Mouse (Mus musculus) B cell, adult (primary cell): ENCODE measurements around the gene Ooep. TPM values are rescaled to one million over a fixed set of nuclear protein-coding genes. Genes with fewer than 3 reads are reported as not detected.

Source experiments
- total RNA-seq: library from RNA; stranded (reverse); gene quantifications from 4 replicates; pipeline ENCODE4 v1.2.4, GENCODE M21; 2023; ENCODE audit not compliant: inconsistent age

Ooep gene
- total RNA-seq = not detected in 4 replicates

DNA sequence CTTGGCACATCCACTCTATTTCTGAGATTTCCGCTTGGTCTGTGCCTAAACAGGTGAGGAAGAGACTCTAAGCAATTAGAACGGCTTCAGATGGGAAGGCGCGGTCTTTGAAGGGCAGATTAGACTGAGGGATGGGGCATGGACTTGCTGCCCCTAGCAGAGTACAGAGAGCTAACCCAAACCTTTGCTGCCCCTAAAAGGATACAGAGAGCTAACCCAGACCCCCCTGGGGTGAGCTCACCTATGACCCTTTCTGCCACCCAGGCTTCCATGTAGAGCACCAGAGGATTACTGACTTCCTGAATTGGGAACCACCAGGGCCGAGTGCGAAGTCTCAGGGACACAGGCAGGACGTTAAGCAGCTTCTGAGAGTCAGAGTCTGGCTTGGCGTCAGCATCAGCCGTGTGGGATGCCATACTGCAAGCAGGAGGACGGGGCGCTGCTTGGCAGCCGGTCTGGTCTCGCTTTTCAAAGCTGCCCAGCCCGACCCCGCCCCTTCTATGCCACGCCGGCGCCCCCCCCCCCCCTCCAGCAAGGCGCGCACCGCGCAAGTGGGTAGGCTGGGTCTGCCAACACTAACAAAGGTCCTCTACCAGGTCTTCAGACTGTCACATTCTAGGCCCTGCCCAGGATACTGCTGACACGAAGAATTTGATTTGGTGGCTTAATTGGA lies at the start of gene Ooep:
Ooep (minus strand) TSS at position 613 of the 673 bp plus-strand sequence.

DNA sequence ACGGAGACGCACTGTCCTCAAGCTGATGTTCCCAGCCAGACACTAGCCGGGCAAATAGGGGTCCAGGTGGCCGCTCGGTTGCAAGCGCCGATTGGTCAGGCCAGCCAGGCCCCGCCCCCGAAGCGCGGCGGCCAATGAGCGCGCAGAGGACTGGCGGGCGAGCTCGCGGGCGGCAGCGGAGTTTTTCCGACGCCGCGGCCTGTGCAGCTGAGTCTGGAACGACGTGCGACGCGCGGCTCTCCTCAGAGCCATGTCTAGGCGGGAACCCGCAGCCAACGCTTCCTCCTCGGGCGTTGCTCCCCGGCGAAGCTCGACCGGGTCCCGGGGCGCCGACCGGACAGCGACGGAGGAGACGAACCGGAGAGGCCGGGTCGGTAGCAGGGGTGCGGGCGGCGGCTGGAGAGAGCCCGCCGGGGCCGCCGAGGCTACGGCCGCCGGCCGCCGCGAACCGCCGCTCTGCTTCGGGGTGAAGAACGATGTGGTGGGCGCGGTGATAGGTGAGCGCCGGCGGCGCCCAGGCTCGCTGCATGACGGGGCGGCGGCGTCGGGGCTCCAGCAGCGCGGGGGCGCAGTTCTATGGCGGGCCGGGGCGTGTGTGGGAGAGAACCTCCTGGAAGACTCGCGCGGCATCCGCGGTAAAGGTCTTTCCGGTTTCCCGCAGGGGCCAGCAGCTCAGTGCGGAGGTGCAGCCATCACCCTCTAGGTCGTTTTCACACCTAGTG lies 17.3 kb upstream of the Ooep start, which contains the start of gene Ddx43:
Ddx43 (plus strand) TSS at position 148 of the 722 bp plus-strand sequence.

DNA sequence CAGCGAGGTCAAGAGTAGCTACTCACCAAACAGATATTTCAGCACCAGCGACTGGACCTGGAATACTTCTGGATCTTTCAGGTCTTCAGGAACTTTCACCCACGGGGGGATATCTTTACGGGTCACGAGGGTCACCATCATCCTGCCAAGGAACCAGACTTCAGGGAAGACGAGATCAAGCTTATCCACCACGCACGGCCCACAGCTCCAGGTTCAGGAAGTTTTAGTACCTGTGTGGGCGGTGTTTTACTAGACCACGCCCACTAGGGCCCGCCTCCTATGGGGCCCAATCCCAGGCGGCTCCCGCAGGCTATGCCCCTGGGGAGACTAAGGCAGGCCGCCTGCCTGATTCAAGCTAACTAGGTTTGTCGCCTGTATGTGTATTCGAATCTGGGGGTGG lies 10.6 kb downstream of the Ooep start, which contains the start of gene Dppa5a:
Dppa5a (minus strand) TSS at position 219 of the 400 bp plus-strand sequence.

DNA sequence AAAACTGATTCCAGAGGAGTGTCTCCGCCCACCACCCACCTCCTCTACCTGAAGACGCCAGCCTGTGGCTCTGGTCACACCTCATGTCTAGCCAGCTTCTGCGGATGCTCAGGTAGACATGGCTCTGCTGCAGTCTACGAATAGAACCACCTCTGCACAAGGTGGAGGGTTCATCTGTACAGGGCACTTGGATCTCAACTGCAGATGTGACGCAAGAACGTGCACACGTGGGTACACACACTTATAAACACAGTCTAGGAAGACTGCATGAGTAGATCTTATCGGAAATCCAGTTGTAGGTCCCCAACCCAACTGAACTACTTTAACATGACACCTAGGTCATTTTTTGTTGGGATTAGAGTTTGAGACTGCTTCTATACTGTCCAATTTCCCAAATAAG lies 22.9 kb downstream of the Ooep start, which contains the start of gene Gsta2:
Gsta2 (minus strand) TSS at position 178 of the 400 bp plus-strand sequence.

DNA sequence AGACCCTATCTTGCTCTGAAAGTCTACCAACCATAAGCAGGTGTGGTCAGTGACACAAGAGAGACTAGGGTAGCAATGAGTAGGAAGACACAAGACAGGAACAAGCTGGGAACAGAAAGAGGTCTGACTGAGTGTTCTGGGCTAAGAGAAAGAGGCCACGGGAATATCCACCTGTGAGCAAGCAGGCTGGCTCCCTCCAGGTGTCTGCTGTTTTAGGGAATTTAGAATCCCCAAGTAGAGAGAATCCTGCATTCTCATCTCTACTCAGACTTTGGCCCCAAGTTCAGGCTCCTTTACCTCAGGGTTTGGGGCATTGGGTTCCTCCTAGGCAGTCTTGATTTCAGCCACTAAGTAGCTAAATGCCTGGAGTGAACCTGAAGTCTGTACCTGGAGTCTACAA lies 51.2 kb downstream of the Ooep start, which contains the start of gene Omt2b:
Omt2b (plus strand) TSS at position 301 of the 400 bp plus-strand sequence.

Other genes with a start within 250 kb of the Ooep start
- gene Gsta4, start 196.0 kb downstream of the Ooep start, total RNA-seq = 0.54 to 1.2 TPM in 2 of 4 replicates, not detected in the others
- gene Gsta1, start 148.1 kb downstream of the Ooep start, total RNA-seq = not detected in 4 replicates
- gene Gm3776, start 121.6 kb downstream of the Ooep start, total RNA-seq = not detected in 4 replicates
- not detected in 4 replicates for gene Gm10639, start 88.8 kb downstream of the Ooep start, total RNA-seq
- not detected in 4 replicates for gene Omt2a, start 63.9 kb downstream of the Ooep start, total RNA-seq
- not detected in 4 replicates for gene Omt2b, start 51.1 kb downstream of the Ooep start, total RNA-seq
- not detected in 4 replicates for gene Gsta2, start 22.9 kb downstream of the Ooep start, total RNA-seq
- gene Dppa5a, start 10.5 kb downstream of the Ooep start, total RNA-seq = not detected in 4 replicates
- gene Ddx43, start 17.1 kb upstream of the Ooep start, total RNA-seq = not detected in 4 replicates
- gene Cgas, start 64.5 kb upstream of the Ooep start, total RNA-seq = 0.78 to 1.3 TPM (median 1.3 TPM) in 4 replicates
- 22.7 to 26.4 TPM (median 24.0 TPM) in 4 replicates for gene Mto1, start 69.5 kb upstream of the Ooep start, total RNA-seq
- 0.57 to 1.0 TPM (median 0.57 TPM) in 3 of 4 replicates, not detected in the other for gene Gm17324, start 70.1 kb upstream of the Ooep start, total RNA-seq
- 8,619 to 9,062 TPM (median 8,707 TPM) in 4 replicates for gene Eef1a1, start 110.4 kb upstream of the Ooep start, total RNA-seq
- 6.1 to 6.9 TPM (median 6.5 TPM) in 4 replicates for gene Slc17a5, start 209.3 kb upstream of the Ooep start, total RNA-seq
- gene Cd109, start 236.8 kb upstream of the Ooep start, total RNA-seq = not detected in 4 replicates